Mouse (Mus musculus) adrenal gland, adult 10 weeks (tissue): ENCODE measurements around the gene Gm21833. TPM values are rescaled to one million over a fixed set of nuclear protein-coding genes. Genes with fewer than 3 reads are reported as not detected.

Experiments used
- polyA plus RNA-seq: library from polyadenylated mRNA; stranded (reverse); fragments of 350-450 nt; fragmentation: Illumina TruSeq; extraction: RNeasy Lipid Tissue Mini Kit (QIAGEN cat#74804); gene quantifications from one replicate; pipeline ENCODE4 v1.2.3, GENCODE M21; 2014; ENCODE audit warnings: low read depth, low replicate concordance

The Gm21833 gene
- polyA plus RNA-seq = not detected

GRCm38 (mm10) chr16:82828082-82828481 lies at the start of gene Gm21833:
TSS of gene Gm21833 (plus strand) at chr16:82828382.

